Mouse (Mus musculus): ENCODE results near the gene Rgs11.

DNA sequence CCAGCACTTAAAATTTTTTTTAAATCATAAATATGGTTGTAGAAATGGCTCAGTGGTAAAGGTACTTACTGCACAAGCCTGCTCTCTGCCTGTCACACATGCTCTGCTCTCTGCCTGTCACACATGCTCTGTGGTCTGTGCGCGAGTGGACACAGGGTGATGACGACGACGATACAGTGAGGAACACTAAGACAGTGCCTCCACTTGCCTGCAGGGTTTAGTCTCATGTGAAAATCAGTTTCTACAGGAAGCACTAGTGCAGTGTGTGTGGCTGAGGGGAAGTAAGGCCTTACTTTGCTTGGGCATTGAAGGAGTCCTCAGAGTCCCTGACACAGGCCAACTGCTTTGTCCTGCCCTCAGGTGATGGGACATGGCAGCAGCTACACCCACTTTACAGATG, 27.0 kb downstream of the Rgs11 start:
- TF ChIP-seq POLR2A (IDR thresholded peaks at IDR 0.05; ENCODE audit: control insufficient read depth, extremely low read depth, insufficient read depth, low read length, poor library complexity) (no peak), CTCF (IDR thresholded peaks at IDR 0.05; ENCODE audit: borderline replicate concordance, control insufficient read depth, extremely low read depth, insufficient read depth, low read length, poor library complexity) (no peak)

Data from thymus, adult 2 months (tissue).